Mouse (Mus musculus): ENCODE measurements at regions not wholly inside any gene's neighbourhood (a gene's known extent, or its start where the extent isn't known, plus 50 kb on each side); places are given as distances from the start of the nearest gene placed in this dataset.

DNA sequence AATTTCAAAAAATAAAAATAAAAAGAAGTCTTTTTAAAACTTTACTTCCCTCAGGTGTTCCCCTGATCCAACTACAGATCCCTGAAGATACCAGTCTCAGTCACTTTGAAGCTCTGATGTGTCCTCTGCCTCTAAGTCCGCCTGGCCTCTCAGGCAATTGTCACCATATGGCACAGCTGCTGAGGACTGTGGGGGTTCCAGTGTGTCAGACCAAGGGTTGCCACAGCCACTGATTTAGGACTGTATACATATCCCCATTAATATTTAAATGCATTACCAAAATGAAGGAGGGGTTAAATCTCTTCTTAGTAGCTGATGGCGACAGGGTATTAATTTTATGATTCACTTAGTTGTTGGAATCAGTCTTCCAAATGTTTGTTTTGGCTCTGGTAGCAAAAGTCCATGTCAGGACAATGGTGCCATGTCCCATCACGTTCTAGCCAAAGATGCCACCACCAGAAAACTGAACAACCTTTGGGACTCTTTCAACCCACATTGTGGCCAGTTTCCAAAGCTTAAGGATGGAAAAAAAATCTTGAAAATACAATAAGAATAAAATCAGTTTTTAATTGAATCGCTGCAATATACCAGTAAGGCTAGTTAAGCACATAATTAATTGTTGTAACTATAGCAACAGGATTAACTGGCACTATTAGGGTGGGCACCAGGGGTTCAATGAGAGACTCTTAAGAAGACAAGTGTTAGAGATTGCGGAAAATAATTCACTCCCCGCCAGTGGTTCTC, 62.5 kb downstream of the Arrdc4 start:
- DNase-seq, result no peak

DNA sequence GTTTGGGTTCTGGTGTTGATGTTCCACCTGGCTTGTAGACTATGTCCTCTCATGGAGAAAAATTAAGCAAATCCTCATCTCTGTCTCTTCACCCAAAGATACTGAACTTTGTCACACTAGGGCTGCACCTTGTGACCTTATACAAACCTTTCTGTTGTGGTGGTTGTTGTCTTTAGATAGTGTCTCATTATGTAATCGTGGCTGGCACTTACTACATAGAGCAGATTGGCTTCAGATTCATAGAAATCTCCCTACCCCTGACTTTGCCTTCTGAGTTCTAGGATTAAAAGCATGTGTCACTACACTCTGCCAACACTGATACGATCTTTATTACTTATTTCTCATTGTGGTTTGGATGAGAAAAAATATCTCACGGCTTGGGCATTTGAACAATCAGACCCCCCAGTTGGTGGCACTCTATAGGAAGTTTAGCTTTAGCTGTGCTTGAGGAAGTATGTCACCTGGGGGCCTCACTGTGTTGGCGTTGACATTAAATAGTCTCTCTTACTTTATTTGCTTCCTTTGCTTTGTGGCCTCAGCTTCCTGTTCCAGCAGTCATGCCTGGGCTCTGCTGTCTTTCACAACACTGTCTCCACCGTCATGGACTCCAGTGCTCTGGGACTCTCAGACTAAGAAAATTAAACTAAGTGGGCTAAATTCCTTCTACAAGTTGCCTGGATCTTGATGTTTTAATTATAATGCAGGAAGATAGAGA, 66.0 kb downstream of the Arrdc4 start:
- no peak for DNase-seq

DNA sequence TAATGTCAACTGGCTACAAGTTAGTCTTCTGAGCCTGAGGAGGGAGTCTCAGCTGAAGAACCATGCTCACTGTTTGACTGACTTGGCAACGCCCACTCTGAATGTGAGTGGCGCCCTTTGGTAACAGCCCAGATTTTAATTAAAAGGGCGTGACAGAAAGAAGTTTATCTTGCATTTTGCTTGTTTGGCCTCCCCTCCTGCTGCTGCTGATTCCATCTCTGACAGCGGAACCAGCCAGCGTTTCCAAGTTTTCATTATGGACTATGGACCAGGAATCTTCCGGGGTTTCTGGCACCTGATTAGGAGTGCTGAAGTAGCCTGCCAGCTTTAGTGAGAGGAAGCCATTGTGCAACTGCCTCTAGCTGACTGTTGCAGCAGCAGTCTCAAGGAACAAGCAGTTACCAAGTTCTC, 66.7 kb downstream of the Arrdc4 start:
- no peak for DNase-seq

DNA sequence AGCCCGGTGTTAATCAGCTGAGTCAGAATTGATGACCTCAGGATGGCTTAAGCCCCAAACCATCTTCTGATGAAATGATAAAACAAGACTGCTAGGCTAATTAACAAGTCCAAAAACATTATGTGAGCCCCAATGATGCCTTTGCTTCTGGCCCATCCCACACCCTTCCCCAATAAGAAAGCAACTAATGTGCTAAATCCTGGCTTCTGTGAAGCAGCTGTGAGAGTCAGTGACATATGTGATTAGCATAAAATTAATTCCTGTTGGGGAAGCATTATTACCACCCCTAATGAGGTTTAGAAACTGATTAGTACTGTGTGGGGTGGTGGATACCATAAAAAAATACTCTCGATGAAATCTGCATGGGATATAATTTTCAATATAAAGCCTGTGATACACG, 69.3 kb downstream of the Arrdc4 start:
- no peak for DNase-seq

DNA sequence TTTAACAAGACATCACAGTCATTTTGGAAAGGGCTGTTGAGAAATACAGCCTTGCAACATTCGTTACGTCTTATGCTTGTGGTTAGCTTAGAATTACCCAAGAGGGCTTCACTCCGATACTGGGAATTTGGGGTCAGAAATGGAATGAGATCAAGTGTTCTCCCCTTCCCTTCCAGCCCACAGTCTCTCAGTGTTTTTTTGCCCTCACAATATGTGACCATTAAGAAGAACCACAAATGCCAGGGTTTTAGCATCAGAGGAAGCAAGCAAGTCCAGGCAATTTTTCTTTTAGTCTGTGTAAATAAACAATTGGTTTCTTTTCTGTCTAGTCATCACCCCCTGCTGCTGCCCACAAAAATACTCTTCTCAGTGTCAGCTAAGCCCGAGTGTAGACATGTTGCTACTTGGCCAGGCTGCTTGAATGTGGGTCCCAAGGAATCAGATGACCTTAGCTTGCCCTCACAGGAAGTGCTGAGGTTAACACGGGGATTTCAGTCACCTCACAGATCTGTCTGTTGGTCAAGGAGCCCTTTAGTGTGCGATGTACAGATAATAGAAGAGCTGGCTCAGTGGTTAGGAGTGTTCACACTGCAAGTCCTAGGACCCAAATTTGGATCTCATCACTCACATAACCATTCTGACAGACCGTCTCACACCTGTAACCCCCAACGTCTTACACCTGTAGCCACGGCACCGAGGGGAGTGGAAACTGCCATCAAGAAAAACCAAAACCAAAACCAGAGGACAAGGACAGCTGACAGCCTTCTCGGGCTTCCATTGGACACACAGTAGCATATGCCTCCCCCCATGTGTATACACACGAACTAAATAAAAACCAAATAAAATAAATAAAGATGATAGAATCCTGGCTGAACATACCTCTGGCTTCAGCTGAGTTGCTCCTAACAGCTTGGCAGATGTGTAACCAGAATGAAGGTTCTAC, 81.0 kb downstream of the Arrdc4 start:
- no peak for DNase-seq

DNA sequence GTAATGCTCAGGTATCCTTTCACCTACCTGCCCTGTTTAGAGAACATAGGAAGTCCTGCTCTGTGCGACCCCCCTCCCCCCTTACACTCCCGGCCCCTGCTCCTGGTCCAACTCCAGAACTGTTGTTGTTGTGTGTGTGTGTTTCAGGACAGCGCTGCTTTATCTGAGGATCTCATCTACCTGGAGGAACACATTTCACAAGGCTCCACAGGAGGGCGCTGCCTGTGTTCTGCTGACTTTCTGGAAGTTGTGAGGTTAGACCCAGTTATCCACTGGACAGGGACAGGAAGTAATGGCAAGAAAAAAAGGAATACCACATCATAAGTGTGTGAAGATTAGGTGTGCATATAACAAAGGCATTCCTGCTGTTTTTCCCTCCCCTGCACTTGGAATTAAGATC, 81.8 kb downstream of the Arrdc4 start:
- DNase-seq, result peak; percentile 19

DNA sequence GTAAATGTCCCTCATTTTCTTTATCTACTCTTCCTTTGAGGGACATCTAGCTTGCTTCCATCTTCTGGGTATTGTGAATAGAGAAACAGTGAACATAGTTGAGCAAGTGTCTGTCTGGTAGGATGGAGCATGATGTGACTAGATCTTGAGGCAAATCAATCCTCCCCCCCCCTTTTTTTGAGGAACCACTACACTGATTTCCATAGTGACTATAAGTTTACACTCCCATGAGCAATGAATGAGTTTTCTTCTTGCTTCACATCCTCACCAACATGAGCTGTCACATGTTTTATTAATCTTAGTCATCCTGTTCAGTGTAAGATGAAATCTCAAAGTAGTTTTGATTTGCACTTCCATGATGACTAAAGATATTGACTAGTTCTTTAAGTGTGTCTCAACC, 92.7 kb downstream of the Arrdc4 start:
- no peak for DNase-seq

DNA sequence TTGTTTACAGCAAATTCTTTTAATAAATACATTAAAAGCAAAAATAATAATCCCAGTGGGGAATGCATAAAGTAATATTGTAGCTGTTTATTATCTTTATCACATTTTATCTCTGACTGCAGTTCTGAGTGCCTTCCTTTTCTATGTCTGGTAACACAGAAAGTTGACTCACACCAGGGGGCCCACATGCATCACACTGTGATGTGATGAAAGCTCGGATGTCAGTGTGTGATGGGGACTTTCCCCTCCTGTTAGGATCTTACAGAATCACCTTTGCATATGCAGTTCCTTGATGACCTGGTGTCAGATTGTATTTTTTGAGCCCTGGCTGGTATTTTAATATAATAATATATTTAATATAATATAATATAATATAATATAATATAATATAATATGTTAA, 95.5 kb downstream of the Arrdc4 start:
- DNase-seq, result no peak

DNA sequence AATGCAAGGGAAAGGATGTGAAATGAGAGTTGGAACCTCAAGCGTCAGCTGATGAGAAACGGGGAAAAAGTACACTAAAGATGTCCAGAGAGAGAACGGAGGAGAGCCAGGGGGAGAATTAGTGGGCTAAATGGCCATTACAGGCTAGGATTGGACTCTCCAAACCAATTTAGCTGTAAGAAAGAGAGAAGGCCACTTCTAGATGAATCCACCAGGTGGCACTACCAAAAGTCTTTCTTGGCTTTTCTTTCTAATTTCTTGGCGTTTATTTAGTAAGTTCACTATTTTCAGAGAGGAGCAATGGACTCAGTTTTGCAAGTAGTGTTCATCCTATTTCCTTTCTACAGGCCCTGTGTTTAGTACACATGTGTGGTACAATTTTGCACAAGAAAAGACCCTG, 97.6 kb downstream of the Arrdc4 start:
- no peak for DNase-seq

DNA sequence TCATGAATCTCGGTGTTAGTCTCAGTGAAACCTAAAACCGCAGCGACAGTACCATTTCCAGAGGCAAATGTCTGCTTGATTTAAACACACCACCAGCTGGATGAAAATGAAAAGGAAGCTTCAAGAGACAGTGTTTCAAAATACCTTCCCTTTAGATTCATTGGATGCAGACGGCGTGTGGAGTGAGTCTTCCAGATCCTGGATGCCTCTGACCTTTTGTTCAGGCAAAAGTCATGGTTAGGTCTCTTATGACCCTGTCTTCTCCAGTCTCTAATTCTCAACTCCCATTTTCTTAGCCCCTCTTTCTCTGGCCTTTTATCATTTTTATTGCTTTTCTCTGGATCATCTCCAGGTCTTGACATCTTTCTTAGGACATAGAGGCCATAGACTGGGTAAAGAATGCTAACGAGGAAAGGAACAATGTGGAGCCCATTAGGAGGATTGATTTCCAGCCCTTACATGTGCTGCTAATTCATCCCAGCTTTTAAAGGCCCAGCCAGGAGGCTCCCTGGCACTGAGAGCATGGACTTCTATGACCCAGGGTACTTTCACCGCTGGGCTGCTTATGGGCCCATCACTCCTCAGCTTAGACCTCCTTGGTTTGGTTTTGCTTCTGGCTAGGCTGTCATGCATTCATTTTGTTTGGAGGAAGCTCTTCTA, 111.4 kb downstream of the Arrdc4 start:
- no peak for DNase-seq

DNA sequence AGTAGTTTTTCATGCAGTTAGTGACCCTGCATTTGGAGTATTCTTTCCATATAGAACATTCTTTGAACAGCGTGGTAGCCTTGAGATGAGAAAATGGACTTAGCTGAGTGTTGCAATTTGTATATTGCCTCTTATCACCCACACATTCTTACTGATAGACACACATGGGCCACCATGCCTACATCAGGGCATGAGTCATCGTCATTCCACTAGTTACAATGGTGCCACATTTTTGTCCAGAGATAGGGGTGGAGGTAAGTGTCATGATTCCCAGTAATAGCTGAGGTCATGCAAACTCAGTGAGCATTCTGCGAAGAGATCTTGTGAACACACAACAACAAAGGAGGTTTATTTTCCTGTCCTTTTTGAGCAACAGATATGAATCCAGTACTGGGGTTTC, 128.0 kb downstream of the Arrdc4 start:
- no peak for DNase-seq

DNA sequence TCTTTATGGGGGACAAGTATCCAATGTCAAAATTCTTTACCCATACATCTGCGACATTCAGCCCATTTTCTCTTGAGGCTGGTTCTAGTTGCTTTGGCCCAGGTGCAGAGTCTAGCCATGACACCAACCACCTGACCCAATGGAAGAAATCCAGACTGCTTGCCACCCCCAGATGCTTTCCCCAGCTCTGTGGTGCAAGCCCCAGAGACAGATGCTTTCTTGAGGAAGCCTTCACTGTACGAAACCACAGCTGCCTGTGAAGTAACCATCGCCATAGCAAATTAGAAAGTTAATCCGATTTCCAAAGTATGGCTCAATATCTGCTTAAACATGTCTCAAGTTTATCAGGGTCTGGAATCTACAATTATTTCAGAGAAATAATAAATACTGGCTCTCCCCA, 138.5 kb downstream of the Arrdc4 start:
- no peak for DNase-seq

DNA sequence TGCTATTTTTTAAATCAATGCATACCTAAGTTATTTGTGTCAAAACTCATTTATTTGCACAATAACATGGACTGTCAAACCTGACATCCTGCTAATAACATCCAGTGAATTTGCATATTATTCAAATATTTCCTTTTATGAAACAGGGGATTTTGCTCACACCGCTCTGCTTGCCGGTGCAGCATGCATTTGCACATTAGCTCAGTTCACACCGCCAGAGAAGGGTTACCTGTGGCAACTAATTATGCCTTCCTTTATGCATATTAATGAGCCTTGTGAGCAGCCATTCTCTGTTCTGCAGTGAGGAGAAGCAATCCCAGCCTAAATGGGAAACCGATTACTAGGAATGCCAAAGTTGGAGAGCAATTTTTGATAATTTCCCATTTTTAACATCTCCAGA, 141.9 kb downstream of the Arrdc4 start:
- DNase-seq, result no peak

DNA sequence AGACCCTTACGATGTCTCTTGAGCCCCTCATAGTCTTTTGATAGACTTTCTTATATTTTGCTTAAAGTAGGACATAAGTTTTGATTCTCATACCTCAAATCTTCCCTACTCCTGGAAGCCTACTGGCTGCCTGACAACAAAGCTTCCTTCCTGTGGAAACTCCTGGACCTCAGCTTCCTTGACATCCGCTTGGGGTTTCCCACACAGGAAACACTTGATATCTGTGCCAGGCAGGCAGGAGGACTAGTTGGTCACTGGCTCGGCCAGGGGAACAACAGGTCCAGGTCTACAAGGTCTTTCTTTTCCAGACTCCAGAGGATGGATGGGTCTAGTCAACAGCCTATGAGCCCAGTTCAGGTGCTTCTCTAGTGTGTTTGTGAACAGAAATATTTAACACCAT, 142.8 kb downstream of the Arrdc4 start:
- DNase-seq, result peak; percentile 15

DNA sequence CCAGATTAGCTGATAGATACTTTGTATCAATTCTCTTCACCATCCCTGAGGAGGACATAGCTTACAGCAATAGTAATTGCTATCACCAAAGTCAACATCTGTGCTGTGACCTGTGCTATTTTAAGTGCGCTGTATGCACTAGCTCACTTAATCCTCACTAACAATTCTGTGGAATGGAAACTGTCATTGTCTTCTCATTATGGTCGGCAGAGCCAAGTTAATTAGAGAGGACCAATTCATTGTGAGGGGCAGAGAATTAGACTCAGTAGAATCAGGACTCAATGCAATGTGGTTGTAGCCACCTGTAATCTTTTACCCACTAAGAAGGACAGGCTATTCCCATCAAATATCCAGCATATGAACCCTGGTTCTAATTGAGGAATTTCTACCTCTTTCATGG, 145.3 kb downstream of the Arrdc4 start:
- DNase-seq, result no peak

DNA sequence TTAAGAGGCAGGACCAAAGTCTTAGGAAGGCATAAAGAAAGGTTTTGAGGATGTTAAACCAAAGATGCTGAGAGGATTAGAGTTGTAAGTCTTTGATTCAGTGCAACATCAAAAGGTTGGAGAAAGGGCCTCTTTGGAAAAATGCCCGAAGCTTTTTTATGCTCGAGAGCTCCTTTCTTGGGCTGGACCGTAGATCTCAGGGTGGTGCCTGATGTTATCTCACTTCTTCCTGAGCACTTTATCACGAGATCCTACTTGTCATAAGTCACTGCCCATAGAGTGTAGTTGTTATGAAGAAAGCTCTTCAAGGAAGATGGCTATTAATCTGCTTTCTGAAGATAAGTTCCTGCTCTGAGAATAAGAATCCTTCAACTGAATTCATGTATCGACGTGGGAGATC, 147.0 kb downstream of the Arrdc4 start:
- DNase-seq, result no peak

DNA sequence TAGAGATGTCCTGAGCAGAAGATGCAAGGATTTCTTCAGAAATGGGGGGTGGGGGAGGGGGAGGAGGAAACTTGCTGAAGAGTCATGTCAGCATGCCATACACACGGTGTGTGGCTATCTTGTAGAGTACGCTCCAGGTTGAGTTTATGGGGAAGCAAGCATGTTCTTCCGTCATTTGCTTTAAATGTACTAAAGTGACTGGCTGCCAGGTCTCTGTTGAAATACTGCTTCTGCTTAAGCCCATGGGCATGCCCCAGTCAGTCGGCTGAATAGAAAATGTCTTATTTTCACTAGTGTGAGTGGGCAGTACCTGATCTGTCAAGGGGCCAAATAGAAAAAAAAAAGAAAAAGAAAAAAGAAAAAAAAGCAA, 155.0 kb downstream of the Arrdc4 start:
- DNase-seq, result no peak

DNA sequence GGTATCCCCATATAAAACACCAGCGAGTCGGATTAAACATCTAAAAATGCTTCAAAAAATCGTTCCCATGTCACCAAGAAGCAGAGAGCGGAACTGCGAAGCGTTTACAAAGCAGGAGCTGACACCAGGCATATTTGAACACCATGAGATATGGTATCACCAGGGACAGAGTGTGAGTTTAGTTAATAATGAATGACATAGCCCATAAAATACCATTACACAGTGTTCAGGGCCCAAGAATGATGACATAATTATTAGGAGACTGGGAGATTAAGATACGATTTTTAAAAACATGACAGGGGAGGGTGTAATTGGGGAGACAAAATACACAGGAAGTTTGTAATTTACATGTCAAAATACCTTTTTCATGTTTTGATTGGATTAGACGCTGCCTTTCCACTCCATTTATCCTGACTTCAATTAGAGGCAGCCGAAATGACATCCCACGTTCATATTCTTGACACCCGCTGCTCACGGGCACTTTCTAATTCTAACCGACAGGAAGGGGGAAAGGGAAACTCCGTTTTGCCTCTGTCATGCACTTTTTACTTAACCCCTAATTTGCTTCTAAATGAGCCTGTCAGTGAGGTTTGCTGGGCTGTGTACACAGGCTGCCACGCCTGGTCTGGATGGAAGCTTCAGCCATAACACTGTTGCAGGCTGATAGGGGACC, 155.6 kb downstream of the Arrdc4 start:
- no peak for DNase-seq

DNA sequence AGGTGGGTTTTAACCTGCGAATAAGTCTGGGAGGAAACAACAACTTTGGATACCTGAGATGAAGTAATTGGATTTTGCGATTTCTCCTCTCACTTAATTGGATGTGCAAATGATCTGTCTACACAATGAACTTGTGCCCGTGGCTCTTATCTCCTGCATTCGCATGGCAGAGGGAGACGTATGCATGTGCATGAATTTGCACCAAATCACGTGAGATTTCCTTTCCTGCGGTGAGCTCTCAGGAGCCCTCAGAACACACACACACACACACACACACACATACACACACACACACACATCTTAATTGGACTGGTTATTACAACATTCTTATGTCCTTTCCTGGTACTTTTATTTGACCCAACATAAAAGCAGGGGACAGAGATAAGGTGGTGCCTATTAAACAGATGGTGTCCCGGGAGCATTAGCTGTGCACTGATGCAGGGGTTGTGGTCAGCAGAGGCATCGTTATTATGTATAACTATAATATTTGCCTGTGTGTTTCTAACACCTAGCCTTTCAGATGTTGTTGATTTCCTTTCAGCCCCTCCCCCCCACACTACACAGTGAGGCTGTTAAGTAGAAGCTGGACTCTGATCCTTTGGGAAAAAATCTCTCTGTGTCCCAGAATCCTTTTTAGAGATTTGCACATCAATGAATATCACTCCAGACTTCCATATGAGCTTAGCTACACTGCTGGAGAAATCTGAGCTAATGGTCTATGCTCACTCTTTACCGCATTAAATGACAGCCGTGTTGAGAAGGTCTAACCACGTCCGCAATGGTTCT, 166.3 kb downstream of the Arrdc4 start:
- no peak for DNase-seq

DNA sequence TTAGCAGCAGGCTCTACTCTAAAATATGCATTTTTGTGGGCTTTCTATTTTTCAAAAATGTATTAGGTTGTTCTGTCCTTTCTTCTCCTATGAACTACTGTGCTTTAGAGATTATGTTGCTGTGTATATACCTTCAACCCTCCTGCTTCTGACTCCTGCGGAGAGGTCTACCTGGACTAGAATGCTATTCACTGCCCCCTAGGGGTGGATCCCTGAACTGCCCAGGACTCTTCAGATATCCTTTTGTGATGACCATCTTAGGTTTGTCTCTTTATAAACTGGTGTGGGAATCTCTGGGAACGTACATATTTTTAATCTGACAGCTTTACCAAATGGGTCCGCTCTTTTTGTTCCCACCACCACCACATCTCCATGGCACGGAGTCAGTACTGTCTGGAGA, 168.4 kb downstream of the Arrdc4 start:
- DNase-seq, result peak; percentile 58

DNA sequence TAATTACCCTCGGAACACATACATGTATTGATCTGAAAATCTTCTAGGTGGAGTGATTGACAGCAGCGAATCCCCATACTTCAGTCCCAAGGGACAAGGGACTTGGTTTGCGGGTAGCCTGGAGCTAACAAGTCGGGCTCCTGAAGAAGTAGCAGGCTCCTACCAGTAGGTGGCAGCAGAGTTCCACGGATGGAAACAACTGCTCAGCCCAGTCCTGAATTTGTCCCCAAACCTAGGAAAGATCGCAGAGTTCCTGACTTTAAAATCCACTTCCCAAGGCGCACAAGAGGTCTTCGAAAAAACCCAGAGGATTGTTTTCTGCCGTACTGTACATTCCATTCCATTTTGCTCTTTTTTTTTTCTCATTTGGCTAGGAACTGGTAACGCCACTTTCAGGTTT, 169.4 kb downstream of the Arrdc4 start:
- peak; percentile 91 for DNase-seq
